Mouse (Mus musculus) kidney, postnatal 0 days (tissue): Measurements from ENCODE around the gene Timd2. TPM values are rescaled to one million over a fixed set of nuclear protein-coding genes. Genes with fewer than 3 reads are reported as not detected.
"Not testable (repeated sequence)": the region's sequence is repeated elsewhere in the genome, so short reads cannot be mapped to it uniquely, and the experiment has no call there.

Source experiments
- ATAC-seq: fragments of 200-750 bp; cut with Nextera tagmentation; replicated peaks from 2 replicates; pipeline ENCODE4 v1.8.0; 2017; ENCODE audit warnings: low read depth, moderate number of reproducible peaks, moderate TSS enrichment, moderate library complexity; ENCODE audit not compliant: low FRiP score
- DNase-seq: peaks from one replicate; pipeline ENCODE4 v3.0.0-alpha.2; 2016; ENCODE audit warnings: low spot score
- H3K27ac ChIP-seq: fragments of 300-500 bp; sonication (generic); 2 replicates; pipeline ENCODE4 v1.5.1; 2014; ENCODE audit warnings: mild to moderate bottlenecking
- H3K27me3 ChIP-seq: fragments of 300-500 bp; sonication (generic); 2 replicates; pipeline ENCODE4 v1.6.1; 2014; ENCODE audit warnings: low read length, mixed read lengths; ENCODE audit not compliant: insufficient read depth
- H3K36me3 ChIP-seq: fragments of 300-500 bp; sonication (generic); 2 replicates; pipeline ENCODE4 v1.6.1; 2014; ENCODE audit warnings: low read length, mixed read lengths; ENCODE audit not compliant: insufficient read depth
- H3K4me1 ChIP-seq: fragments of 300-500 bp; sonication (generic); replicated peaks from 2 replicates; pipeline ENCODE4 v1.6.1; 2014; ENCODE audit warnings: antibody characterized with exemption, low read length, mixed read lengths; ENCODE audit not compliant: insufficient read depth
- H3K4me2 ChIP-seq: fragments of 300-500 bp; sonication (generic); 2 replicates; pipeline ENCODE4 v1.6.1; 2014; ENCODE audit warnings: mild to moderate bottlenecking, low read length, moderate library complexity, mixed read lengths
- H3K4me3 ChIP-seq: fragments of 300-500 bp; sonication (generic); replicated peaks from 2 replicates; pipeline ENCODE4 v1.5.1; 2014; ENCODE audit warnings: low read depth, low read length
- H3K9ac ChIP-seq: fragments of 300-500 bp; sonication (generic); 2 replicates; pipeline ENCODE4 v1.6.1; 2014; ENCODE audit warnings: low read depth, low read length
- H3K9me3 ChIP-seq: fragments of 300-500 bp; sonication (generic); replicated peaks from 2 replicates; pipeline ENCODE4 v1.6.1; 2016; ENCODE audit warnings: low read length, inconsistent platforms, mixed read lengths
- CTCF ChIP-seq: IDR thresholded peaks from 2 replicates; pipeline ENCODE4 v1.5.1; 2016; ENCODE audit warnings: antibody characterized with exemption, low read depth, mild to moderate bottlenecking, moderate library complexity
- WGBS: fragments of 180-500 bp; shearing (Covaris S2); extraction: QIAGEN DNeasy Blood & Tissue Kit; methylation state at CpG from one replicate; pipeline ENCODE4 v1.1.7; 2014; 5-methylcytosine and 5-hydroxymethylcytosine counted together
- polyA plus RNA-seq: library from polyadenylated mRNA; unstranded; fragments of >200 nt; fragmentation: Nextera tagmentation; extraction: Ambion mirVana; gene quantifications from 2 replicates; pipeline ENCODE4 v1.2.1, GENCODE M21; 2015

Gene Timd2
- polyA plus RNA-seq, 1 experiment from 2014 or later: 0.67 TPM

- H3K9ac ChIP-seq: no peak overlapping the region
- DNase-seq (no peak), ATAC-seq (no peak)
- H3K4me2 ChIP-seq: no peak overlapping the region
- 95% methylated on average over 3 of the region's 3 CpGs for WGBS
- H3K9me3 ChIP-seq: no peaks in the 10 kb centered on the region
- H3K4me1 ChIP-seq: no peaks in the 10 kb centered on the region
- no peak overlapping the region for H3K27ac ChIP-seq
- H3K4me3 ChIP-seq: no peak overlapping the region
- no peaks in the 10 kb centered on the region for H3K36me3 ChIP-seq
- TF ChIP-seq CTCF: no peak
- no peaks in the 10 kb centered on the region for H3K27me3 ChIP-seq
Observed at GRCm38 (mm10) chr11:46667105-46667504, 39.8 kb downstream of the Timd2 start.

GRCm38 (mm10) chr11:46665599-46666522 lies 41.0 kb downstream of the Timd2 start:
- no peaks in the 10 kb centered on the region for H3K4me1 ChIP-seq
- H3K9me3 ChIP-seq: no peaks in the 10 kb centered on the region
- no peak overlapping the region for H3K4me3 ChIP-seq
- TF ChIP-seq CTCF: peak; percentile 74
- no peak overlapping the region for H3K27ac ChIP-seq
- 69% methylated on average over 6 of the region's 6 CpGs for WGBS
- peak; percentile 73 for DNase-seq
- H3K9ac ChIP-seq: no peak overlapping the region
- H3K4me2 ChIP-seq: no peak overlapping the region
- ATAC-seq: peak; percentile 52; the same call in 1 of the 2 replicates
- H3K27me3 ChIP-seq: no peaks in the 10 kb centered on the region
- H3K36me3 ChIP-seq: no peaks in the 10 kb centered on the region

GRCm38 (mm10) chr11:46663215-46663614 lies 43.6 kb downstream of the Timd2 start:
- WGBS: 68% methylated on average over 4 of the region's 4 CpGs
- Histone ChIP-seq H3K4me3 (no peak overlapping the region), H3K9ac (no peak overlapping the region), H3K9me3 (no peaks in the 10 kb centered on the region), H3K27ac (no peak overlapping the region), H3K4me2 (no peak overlapping the region), H3K36me3 (no peaks in the 10 kb centered on the region), H3K27me3 (no peaks in the 10 kb centered on the region), H3K4me1 (no peaks in the 10 kb centered on the region)
- ATAC-seq (no peak), DNase-seq (no peak)
- TF ChIP-seq CTCF: no peak

- Histone ChIP-seq H3K4me1 (no peaks in the 10 kb centered on the region), H3K27me3 (no peaks in the 10 kb centered on the region), H3K4me2 (no peak overlapping the region), H3K9me3 (no peaks in the 10 kb centered on the region), H3K27ac (no peak overlapping the region), H3K4me3 (no peak overlapping the region), H3K36me3 (no peaks in the 10 kb centered on the region), H3K9ac (no peak overlapping the region)
- ATAC-seq: no peak
- no peak for TF ChIP-seq CTCF
- 79% methylated on average over 3 of the region's 3 CpGs for WGBS
- no peak for DNase-seq
Observed at GRCm38 (mm10) chr11:46652476-46652875, 54.4 kb downstream of the Timd2 start.

GRCm38 (mm10) chr11:46649655-46650054 lies 57.2 kb downstream of the Timd2 start:
- H3K27ac ChIP-seq, H3K9ac ChIP-seq, H3K4me1 ChIP-seq, ATAC-seq, DNase-seq, H3K4me2 ChIP-seq, H3K4me3 ChIP-seq, H3K27me3 ChIP-seq, H3K9me3 ChIP-seq, H3K36me3 ChIP-seq: not testable (repeated sequence)
- WGBS: 38% methylated on average over 3 of the region's 3 CpGs

GRCm38 (mm10) chr11:46644824-46645223 lies 62.0 kb downstream of the Timd2 start:
- Histone ChIP-seq H3K9me3 (no peaks in the 10 kb centered on the region), H3K27me3 (no peaks in the 10 kb centered on the region), H3K36me3 (no peaks in the 10 kb centered on the region), H3K9ac (no peak overlapping the region), H3K27ac (no peak overlapping the region), H3K4me3 (no peak overlapping the region), H3K4me1 (no peaks in the 10 kb centered on the region), H3K4me2 (no peak overlapping the region)
- no peak for TF ChIP-seq CTCF
- no peak for DNase-seq
- WGBS: 80% methylated on average over 1 of the region's 1 CpGs
- ATAC-seq: no peak
